10 mouse cellular contexts compared by ENCODE assay signal in genomic region chr2:105689771-105690639, GRCm38 (mm10). TPM values are rescaled to one million over a fixed set of nuclear protein-coding genes. Genes with fewer than 3 reads are reported as not detected.
DNase-seq lines count a peak whose midpoint lies in the region; ATAC-seq and TF ChIP-seq lines count a peak whose summit lies in the region.
"Had no signal": no experiment of that assay in that cellular context is flagged by ENCODE, and none has a peak within 500 bp of the region (broad histone marks: within the 10 kb centered on the region; RNA-seq: fewer than 3 reads in every experiment).

No protein-coding gene starts in this region.

- H3K4me2 ChIP-seq in limb, embryonic 12.5 days, result peak overlapping the region; percentile 41

- ATAC-seq in limb, embryonic 12.5 days (ENCODE audit: insufficient number of reproducible peaks, insufficient read depth, low FRiP score, low TSS enrichment, low read depth), result no peak

- peaks cover 97% of the 10 kb centered on the region for H3K4me1 ChIP-seq in E14TG2a.4 (replicated peaks; ENCODE audit: low read depth, low read length)
- H3K4me1 ChIP-seq in forebrain, embryonic 10.5 days, result peaks cover 86% of the 10 kb centered on the region
- peaks cover 21% of the 10 kb centered on the region for H3K4me1 ChIP-seq in limb, embryonic 12.5 days (replicated peaks)

- H3K27ac ChIP-seq in forebrain, embryonic 10.5 days, result peak overlapping the region; percentile 89
- H3K27ac ChIP-seq in limb, embryonic 12.5 days, result no peak overlapping the region

- peaks cover 20% of the 10 kb centered on the region for H3K27me3 ChIP-seq in E14TG2a.4 (ENCODE audit: insufficient read depth, low read length)
- peaks cover 88% of the 10 kb centered on the region for H3K27me3 ChIP-seq in forebrain, embryonic 10.5 days (ENCODE audit: poor library complexity, severe bottlenecking)
- peaks cover 83% of the 10 kb centered on the region for H3K27me3 ChIP-seq in limb, embryonic 12.5 days

- no peaks in the 10 kb centered on the region for H3K9me3 ChIP-seq in E14TG2a.4 (ENCODE audit: low read length)
- no peaks in the 10 kb centered on the region for H3K9me3 ChIP-seq in forebrain, embryonic 10.5 days
- H3K9me3 ChIP-seq in limb, embryonic 12.5 days, result no peaks in the 10 kb centered on the region

- peak overlapping the region; percentile 49 for H3K4me3 ChIP-seq in E14TG2a.4 (replicated peaks; ENCODE audit: low read length)
- H3K4me3 ChIP-seq in forebrain, embryonic 10.5 days, result peak overlapping the region; percentile 45
- peak overlapping the region; percentile 4; the same call in 1 of the 2 replicates for H3K4me3 ChIP-seq in limb, embryonic 12.5 days (replicated peaks)

- WGBS in forebrain, embryonic 10.5 days, result 2% methylated on average over 28 of the region's 28 CpGs
- WGBS in limb, embryonic 12.5 days, result 1% methylated on average over 28 of the region's 28 CpGs

- no peak for TF ChIP-seq CTCF in E14TG2a.4 (conservative IDR thresholded peaks at IDR 0.05; ENCODE audit: low read length)

- no peak overlapping the region for H3K9ac ChIP-seq in limb, embryonic 12.5 days (replicated peaks)

- peak; percentile 16 for DNase-seq in ZHBTc4 (ENCODE audit: low read depth, low spot score)
- peak; percentile 62 for DNase-seq in forebrain, embryonic 10.5 days (ENCODE audit: extremely low spot score, low spot score)
- DNase-seq in Muller cell, postnatal 12 days (ENCODE audit: inconsistent ontology term), result no peak
- no peak for DNase-seq in left cerebral cortex, adult 9 months (ENCODE audit: low spot score in 2 of 2)
- DNase-seq in frontal cortex, postnatal 36 days (ENCODE audit: low spot score in 2 of 2), result no peak
- no peak for DNase-seq in layer of hippocampus, adult 8-10 months (ENCODE audit: low spot score in 2 of 2)
- DNase-seq: kidney, postnatal 36 days; lung, adult 2 months had no signal

- H3K36me3 ChIP-seq in E14TG2a.4 (ENCODE audit: insufficient read depth, low read length), result peaks cover 42% of the 10 kb centered on the region
- peaks cover 68% of the 10 kb centered on the region for H3K36me3 ChIP-seq in forebrain, embryonic 10.5 days (replicated peaks)
- H3K36me3 ChIP-seq in limb, embryonic 12.5 days, result no peaks in the 10 kb centered on the region

RNA-seq across cellular contexts. Expression of gene Pax6, which starts 21.3 kb away (rescaled TPM):
- polyA plus RNA-seq in forebrain, embryonic 10.5 days (2016; fragmentation: Nextera tagmentation; extraction: Ambion mirVana), result 76.8 and 79.6 TPM in 2 replicates
- 0.49 TPM in 1 of 2 replicates, not detected in the other for polyA plus RNA-seq in limb, embryonic 12.5 days (2016; fragmentation: Nextera tagmentation; extraction: Ambion mirVana)
- 10 to 100 TPM; 12.5 to 17.6 (median 12.8) TPM for total RNA-seq in layer of hippocampus, adult 8-10 months (2022)
- polyA plus RNA-seq: lung, adult 2 months had no signal

Comparison
In these comparisons a context has a peak if more than half of its experiments do, and no peak if none do; other contexts are left out.
1. DNase-seq: peak in ZHBTc4 (single experiment) and forebrain, embryonic 10.5 days (single experiment); none in Muller cell, postnatal 12 days (single experiment), left cerebral cortex, adult 9 months (0 of 2), frontal cortex, postnatal 36 days (0 of 2) and layer of hippocampus, adult 8-10 months (0 of 2).
2. RNA of gene Pax6, which starts 21.3 kb away (polyA plus RNA-seq): 76.8 to 79.6 TPM in forebrain, embryonic 10.5 days; 0.49 TPM in limb, embryonic 12.5 days; every median in the first group is over 10 times any median in the second.
3. Peak in every context shown above with its lines, with median percentiles within 50 percentile points of each other: H3K4me3 ChIP-seq.